Mouse (Mus musculus) liver (tissue): ENCODE results near the gene Il16.

Source experiments
- DNase-seq: peaks from one replicate; pipeline ENCODE4 v3.0.0-alpha.2; 2020; ENCODE audit warnings: mixed read lengths

Gene Il16

GRCm38 (mm10) chr7:83678506-83678905, 67.0 kb downstream of the Il16 start:
- DNase-seq = no peak

DNA sequence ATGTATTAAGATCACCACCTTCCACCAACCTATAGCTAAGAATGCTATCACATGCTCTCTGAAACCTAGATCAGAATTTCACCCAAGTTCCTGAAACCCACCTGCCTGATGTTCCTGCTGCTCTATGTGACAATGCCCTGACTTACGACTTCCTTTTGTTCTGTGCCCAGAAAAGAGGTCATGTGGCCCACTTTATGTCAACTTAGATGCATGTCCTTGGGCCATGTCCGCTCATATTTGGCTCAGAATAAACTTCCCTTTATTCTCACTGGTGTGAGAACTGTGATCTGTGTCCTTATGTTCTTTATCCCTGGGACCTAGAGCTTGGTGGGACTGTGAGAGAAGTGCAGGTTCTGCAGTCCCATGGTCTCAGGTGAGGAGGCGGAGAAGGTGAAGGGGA, 68.2 kb downstream of the Il16 start:
- no peak for DNase-seq

DNA sequence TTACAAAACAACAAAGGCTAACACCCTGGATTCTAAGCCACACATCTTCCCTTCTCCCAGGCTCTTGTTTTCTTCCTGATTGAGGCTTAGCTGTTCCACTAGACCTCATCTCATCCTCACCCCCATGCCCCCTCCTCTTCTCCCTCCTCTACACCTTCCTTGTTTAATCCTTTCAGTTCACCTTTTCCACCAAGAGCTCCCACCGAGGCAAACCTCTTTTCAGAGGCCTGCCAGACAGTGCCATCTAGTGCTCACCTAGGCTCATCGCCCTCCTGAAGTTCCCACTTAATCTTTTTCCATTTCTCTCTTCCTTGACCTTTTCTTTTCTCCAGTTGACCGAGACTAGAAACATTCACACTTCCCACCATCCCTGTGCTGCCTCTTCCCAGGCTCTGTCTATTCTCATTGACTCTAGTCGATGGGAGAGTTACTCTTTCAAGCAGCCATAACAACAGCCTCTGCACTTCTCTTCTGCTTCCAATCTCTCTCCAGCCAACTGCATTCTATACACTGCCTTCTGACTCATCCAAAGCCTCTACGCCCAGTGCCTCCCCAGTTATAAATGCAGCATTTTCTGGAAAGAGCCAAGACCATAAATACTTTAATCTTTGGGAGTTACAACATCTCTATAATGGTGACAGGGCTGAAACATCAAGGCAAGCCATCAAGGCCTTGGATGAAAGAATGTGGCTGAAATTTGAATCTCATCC, 69.8 kb downstream of the Il16 start:
- peak; percentile 11 for DNase-seq

- no peak for DNase-seq
These were observed 74.0 kb downstream of the Il16 start for GRCm38 (mm10) chr7:83671573-83671972.

GRCm38 (mm10) chr7:83668724-83669123, 76.8 kb downstream of the Il16 start:
- peak; percentile 27 for DNase-seq

GRCm38 (mm10) chr7:83667936-83668645, 77.4 kb downstream of the Il16 start:
- no peak for DNase-seq

DNA sequence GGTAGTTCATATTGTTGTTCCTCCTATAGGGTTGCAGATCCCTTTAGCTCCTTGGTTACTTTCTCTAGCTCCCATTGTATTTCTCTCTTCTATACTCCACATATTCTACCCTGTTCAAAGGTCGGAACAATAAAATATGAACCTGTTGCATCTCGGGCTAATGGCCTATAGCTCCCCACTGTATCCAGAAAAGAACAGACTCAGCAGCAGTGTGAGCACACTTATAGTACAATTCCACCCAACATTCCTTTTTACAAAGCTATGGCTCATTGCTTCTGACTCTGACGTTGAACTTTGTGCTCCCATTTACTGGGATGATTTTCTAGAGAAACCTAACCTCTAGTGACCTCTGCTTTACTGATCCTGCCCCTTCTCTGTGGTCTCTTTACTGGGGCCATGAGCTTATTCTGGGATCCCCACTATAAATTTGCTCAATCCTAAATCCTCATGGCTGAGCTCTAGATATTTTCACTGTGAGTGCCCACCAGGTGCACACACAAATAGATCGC, 79.4 kb downstream of the Il16 start:
- no peak for DNase-seq

GRCm38 (mm10) chr7:83662711-83663375, 82.7 kb downstream of the Il16 start:
- DNase-seq = no peak

GRCm38 (mm10) chr7:83661763-83662162, 83.8 kb downstream of the Il16 start:
- DNase-seq = no peak

DNA sequence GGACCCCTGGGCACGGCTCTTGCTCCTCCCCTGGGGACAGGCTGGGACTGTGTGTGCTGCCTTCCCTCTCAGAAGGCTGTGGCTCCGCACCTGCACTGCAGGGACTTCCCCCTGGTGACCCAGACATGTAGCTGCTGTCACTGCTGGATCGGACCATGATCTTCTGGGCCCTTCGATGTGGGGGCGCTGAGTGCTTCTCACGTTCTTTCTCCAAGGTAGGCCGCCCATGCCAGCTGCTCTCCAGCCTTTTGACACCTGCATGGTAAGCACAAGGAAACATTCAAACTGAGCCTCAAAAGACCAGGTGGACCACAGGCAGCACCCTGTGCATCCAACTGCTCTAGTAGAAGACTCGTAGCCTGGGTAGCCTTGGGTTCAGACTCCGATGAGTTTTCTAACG, 84.5 kb downstream of the Il16 start:
- DNase-seq = no peak

GRCm38 (mm10) chr7:83660273-83660691, 85.2 kb downstream of the Il16 start:
- DNase-seq = no peak

DNA sequence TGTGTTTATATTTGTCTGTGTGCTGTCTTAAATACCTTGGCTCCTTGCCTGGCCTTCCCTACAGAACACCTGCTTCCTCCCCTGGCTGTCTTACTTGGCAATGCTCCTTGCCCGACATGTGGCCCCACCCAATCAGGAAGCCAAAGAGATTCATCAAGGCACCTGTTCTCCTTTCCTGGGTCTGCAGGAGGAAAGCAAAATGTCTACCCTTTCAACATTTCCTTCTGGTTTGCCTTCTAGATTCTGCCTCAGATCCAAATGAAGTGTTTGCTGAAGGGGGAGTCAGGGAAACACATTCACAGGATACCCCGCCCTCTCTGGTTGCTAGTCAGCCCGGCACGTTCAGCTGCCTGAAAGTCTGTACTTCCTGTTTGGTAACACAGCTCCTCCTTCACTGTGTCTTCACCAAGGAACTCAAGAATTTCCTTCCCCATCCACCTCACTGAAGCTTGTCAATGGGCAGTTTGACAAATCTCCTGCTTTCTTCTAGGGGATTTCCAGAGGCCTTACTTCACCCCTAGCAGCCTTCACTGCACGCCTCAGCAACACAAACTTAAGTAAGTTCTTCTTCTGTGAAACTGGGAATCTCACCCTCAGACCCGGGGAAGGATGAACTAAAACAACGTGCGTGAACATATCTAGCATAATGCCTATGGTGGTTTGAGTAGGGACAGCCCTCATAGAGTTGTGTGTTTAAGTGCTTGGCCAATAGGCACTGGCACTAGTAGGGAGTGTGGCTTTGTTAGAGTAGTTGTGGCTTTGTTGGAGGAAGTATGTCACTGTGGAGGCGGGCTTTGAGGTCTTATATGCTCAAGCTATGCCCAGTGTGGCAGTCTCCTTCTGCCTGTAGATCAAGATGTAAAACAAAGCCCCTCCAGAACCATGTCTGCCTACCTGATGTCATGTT, 86.1 kb downstream of the Il16 start:
- DNase-seq = peak; percentile 15

DNA sequence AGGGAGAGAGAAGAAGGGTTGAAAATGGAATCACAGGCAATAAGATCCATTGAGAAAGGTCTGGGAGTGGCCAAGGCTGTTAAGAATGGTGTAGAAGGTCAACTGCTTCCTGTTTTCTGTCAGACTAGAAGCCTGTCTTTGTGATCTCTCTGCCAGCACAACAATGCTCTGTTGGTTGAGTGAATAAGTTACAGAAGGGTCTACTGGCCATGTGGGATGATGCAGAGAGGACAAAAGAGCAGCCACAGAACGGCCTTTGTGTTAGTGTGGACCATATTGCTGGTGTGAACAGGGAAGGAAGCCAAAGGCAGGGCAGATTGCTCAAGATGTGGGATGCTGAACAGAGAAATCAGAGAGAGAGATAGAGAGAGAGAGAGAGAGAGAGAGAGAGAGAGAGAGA, 86.8 kb downstream of the Il16 start:
- DNase-seq = no peak

GRCm38 (mm10) chr7:83654938-83655630, 90.4 kb downstream of the Il16 start:
- DNase-seq = peak; percentile 29

DNA sequence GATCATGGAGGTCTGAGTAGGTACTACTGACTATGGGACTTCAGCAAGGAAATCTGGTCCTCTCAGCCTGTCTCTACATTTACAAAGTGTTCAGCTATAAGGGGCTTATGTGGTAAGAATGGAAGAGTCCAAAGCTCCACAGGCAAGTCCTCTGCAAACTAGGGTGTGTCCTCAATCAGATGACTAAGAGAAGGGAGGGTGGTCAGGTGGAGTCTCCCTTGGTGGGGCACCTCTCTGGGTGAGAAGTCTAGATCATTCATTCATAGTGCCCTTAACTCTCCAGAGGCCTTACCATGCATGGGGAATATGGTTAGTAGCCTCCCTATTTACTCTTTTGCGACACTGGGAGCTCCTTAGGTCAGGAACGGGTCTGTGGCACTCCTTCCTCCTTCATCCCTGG, 91.3 kb downstream of the Il16 start:
- DNase-seq = no peak

GRCm38 (mm10) chr7:83653605-83654051, 91.9 kb downstream of the Il16 start:
- no peak for DNase-seq

DNA sequence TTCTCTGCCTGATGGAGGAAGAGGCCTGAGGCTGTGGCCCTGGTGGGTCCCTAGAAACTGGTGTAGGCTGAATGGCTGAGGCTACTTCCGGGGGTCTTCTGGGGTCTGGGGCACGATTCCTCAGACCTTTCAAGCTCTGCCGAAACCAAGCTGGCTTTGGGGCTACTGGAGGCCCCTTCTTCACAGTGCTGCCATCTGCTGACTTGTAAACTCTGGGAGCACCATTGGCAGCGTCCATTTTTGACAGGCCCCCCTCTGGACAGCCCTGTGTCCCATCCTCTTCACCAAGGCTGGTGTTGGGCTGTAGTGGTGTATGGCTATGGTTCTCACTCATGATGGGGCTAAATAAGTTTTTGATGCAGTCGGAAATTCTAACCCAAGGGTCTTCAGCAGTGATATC, 93.0 kb downstream of the Il16 start:
- DNase-seq = no peak

DNA sequence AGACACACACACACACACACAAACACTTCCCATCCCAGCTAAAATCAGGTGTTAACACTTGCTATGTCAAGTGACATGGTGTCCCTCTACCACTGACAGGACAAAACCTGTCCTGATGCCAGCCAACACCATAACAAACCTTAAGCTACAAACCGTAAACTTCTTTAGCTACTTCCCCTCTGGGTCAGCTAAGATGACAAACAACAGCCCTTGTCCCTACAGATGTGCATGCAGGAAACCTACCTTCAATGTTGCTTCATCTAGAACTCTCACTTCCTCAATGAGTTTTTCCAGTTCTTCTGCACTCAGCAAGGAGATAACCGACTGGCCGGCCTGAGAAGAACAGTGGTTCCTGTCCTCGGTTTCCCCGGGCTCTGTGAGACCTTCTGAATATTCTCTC, 94.9 kb downstream of the Il16 start:
- no peak for DNase-seq

- DNase-seq = no peak
These were observed 96.7 kb downstream of the Il16 start for GRCm38 (mm10) chr7:83648807-83649206.

GRCm38 (mm10) chr7:83645476-83645875, 100.0 kb downstream of the Il16 start:
- no peak for DNase-seq

DNA sequence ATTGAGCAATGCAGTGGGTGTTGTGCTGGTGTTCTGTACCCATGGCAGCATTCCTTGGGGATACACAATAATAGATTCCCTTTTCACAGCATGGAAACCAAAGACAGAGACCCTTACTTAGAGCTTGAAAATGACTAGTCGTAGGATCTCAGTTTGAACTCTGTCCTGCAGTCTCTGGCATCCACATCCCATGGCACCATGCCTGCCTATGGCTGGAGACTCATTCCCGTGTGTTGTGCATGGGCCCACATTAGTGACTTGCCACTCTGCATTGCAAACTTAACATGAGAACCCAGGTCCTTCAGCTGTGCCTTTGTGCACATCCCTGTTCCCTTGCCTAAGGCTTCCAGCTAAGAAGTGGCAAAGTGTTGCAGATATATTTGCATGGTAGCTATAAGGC, 100.8 kb downstream of the Il16 start:
- DNase-seq = no peak

DNA sequence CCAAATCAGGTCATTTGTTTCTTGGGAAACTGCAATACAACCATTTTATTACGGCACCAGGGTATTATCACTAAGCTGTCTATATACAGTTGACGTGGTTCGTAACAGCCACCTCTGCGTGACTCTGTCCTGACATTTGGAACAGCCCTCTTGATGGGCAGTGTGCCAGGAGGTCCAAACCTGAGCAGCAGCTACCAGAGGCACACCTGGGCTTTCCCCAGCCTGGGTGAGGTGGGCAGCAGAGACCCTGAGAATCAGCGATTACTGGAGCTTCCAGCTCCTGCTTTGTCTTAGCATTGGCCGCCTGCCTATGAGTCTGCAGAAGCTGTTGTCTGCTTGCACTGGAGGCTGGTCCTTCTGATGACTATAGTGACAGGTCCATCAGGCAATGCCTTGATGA, 101.9 kb downstream of the Il16 start:
- no peak for DNase-seq
